Mouse (Mus musculus) monocyte, adult 59 days (primary cell): ENCODE data around the gene Usb1. TPM values are rescaled to one million over a fixed set of nuclear protein-coding genes. Genes with fewer than 3 reads are reported as not detected.

Experiments used
- total RNA-seq, 2 experiments: library from RNA; stranded (reverse); gene quantifications; one replicate each; pipeline ENCODE4 v1.2.4; 2023

The Usb1 gene
- total RNA-seq, result 10 to 100 TPM; 40.3 to 45.5 TPM

GRCm38 (mm10) chr8:95331720-95332436, at the start of gene Usb1, which contains the start of gene Zfp319:
Gene Usb1, plus strand, starts transcription at chr8:95332284.
Gene Zfp319, minus strand, starts transcription at chr8:95331950.

GRCm38 (mm10) chr8:95306431-95306830, 25.7 kb upstream of the Usb1 start, which contains the start of gene Cngb1:
Gene Cngb1, minus strand, starts transcription at chr8:95306585.

DNA sequence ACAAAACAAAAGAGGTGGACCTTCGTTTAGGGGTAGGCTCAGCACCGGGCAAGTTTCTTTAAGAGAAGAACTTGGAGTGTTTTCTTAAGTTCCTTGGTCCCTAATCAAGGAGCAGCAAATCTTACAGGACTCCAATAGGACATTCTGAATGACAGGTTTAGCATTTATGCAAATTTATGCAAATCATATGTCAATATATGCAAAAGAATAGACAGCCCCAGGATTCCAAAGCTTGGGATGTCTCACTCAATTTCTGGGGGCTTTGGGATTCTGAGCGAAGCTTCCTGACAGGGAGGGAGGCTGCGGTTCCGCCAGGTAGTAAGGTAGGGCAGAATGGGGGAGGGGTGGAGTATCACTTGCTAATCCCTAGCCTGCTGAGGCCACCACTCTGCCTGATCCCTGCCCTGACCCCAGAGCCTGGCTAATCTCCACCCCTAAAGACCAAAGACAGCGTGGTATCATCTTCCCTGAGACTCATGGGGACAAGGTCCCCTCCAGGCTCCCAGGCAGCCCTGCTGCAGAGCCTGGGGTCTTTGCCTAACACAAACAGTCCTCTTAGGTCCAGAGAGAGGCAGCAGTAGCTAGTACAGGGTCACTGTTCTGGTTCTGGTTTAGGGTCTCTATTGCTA, 21.6 kb upstream of the Usb1 start, which contains the start of gene Tepp:
TSS of gene Tepp (plus strand) at position 225 of the 629 bp plus-strand sequence.

GRCm38 (mm10) chr8:95352151-95352870, 20.2 kb downstream of the Usb1 start, which contains the start of gene Mmp15:
Gene Mmp15, plus strand, starts transcription at chr8:95352268.

Other genes starting within 250 kb of the Usb1 start
- gene Kifc3, start 129.5 kb upstream of the Usb1 start, total RNA-seq, result 10 to 100 TPM; 71.4 to 75.3 TPM
- under 1 TPM in 1 of 2 experiments, not detected in 1; 0.43 TPM for gene Cngb1, start 25.7 kb upstream of the Usb1 start, total RNA-seq
- gene Tepp, start 21.7 kb upstream of the Usb1 start, total RNA-seq, result not detected
- 10 to 100 TPM; 13.0 TPM for gene Zfp319, start 334 bp upstream of the Usb1 start, total RNA-seq
- gene Mmp15, start 20.0 kb downstream of the Usb1 start, total RNA-seq, result not detected
- 10 to 100 TPM; 36.4 to 36.8 TPM for gene Cfap20, start 102.6 kb downstream of the Usb1 start, total RNA-seq
- gene Csnk2a2, start 157.8 kb downstream of the Usb1 start, total RNA-seq, result 10 to 100 TPM; 61.3 to 68.6 TPM
- not detected for gene Ccdc113, start 201.8 kb downstream of the Usb1 start, total RNA-seq
- not detected for gene Prss54, start 244.1 kb downstream of the Usb1 start, total RNA-seq